In the genomic region with DNA sequence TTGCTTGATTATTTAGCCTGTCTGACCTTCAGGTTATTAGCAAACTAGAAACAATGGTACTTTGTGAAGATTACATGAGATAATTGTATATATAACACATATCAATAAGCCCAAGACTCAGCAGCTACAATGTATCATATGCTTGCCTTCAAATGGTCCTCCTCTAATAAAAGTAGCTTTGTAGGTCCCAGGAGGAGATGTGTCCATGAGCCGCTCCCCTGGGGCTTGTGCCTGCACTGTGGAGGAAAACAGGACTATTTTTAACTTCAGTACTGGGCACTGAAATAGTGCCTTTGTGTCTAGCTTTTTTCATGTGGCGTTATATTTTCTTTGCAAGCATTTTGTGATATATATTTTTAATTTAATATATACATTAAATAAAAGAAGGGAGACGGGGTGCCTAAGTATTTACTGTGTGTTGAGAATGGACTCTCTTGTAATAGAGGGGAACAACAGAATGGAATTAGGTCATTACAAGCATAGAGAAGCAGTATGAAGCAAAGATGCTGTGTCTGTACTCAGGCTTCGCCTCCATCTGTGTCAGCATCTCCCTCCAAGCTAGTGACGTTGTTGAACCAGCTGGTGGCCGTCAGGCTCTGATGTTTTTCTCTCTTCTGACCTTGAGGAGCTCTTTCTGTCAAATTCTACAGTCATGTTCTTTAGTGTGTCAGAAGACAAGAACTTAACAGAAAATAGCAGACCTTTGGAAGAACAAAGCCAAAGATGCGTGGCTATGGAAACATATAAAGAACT, we compare ENCODE assay signal across 11 mouse cellular contexts. TPM values are rescaled to one million over a fixed set of nuclear protein-coding genes. Genes with fewer than 3 reads are reported as not detected.
DNase-seq lines count a peak whose midpoint lies in the region; ATAC-seq and TF ChIP-seq lines count a peak whose summit lies in the region.
"Had no signal": no experiment of that assay in that cellular context is flagged by ENCODE, and none has a peak within 500 bp of the region (broad histone marks: within the 10 kb centered on the region; RNA-seq: fewer than 3 reads in every experiment).

No protein-coding gene starts in this region.

- DNase-seq in gastrocnemius, adult 2 months, result peak; percentile 30
- no peak for DNase-seq in gastrocnemius, postnatal 14 days
- DNase-seq in midbrain, embryonic 14.5 days, result no peak
- DNase-seq in gastrocnemius, postnatal 36 days, result no peak
- no peak for DNase-seq in gastrocnemius, postnatal 4 days (ENCODE audit: low spot score in 2 of 2)
- DNase-seq: adrenal gland, adult 8-10 months; thymus, postnatal 4 days had no signal

- no peak overlapping the region for H3K4me2 ChIP-seq in midbrain, embryonic 16.5 days (ENCODE audit: low read length)
- H3K4me2 ChIP-seq in midbrain, embryonic 14.5 days (ENCODE audit: low read length), result no peak overlapping the region
- no peak overlapping the region for H3K4me2 ChIP-seq in neural tube, embryonic 14.5 days (ENCODE audit: low read depth, low read length)

- H3K27ac ChIP-seq in gastrocnemius, adult 2 months, result peak overlapping the region; percentile 74
- H3K27ac ChIP-seq in midbrain, embryonic 16.5 days (ENCODE audit: low read length), result no peak overlapping the region
- no peak overlapping the region for H3K27ac ChIP-seq in midbrain, embryonic 14.5 days (replicated peaks; ENCODE audit: low read depth, low read length)
- H3K27ac ChIP-seq in cortical plate, adult 2 months (ENCODE audit: insufficient read depth, low read length), result peak overlapping the region; percentile 21; the same call in 1 of the 2 replicates
- no peak overlapping the region for H3K27ac ChIP-seq in neural tube, embryonic 14.5 days (ENCODE audit: low read depth, low read length)

- H3K4me3 ChIP-seq in gastrocnemius, adult 2 months, result peak overlapping the region; percentile 44
- H3K4me3 ChIP-seq in midbrain, embryonic 16.5 days (ENCODE audit: low read depth, low read length), result no peak overlapping the region
- no peak overlapping the region for H3K4me3 ChIP-seq in midbrain, embryonic 14.5 days (replicated peaks; ENCODE audit: low read depth, low read length)
- H3K4me3 ChIP-seq in cortical plate, adult 2 months (ENCODE audit: insufficient read depth, low read length), result no peak overlapping the region
- no peak overlapping the region for H3K4me3 ChIP-seq in neural tube, embryonic 14.5 days (ENCODE audit: low read depth, low read length)
- H3K4me3 ChIP-seq: erythroblast, embryonic 14.5 days had no signal

- TF ChIP-seq POLR2A in cortical plate, adult 2 months (IDR thresholded peaks at IDR 0.05; ENCODE audit: extremely low read depth, insufficient read depth, low read length), result 0 out of 2 replicates have a peak, but pooled peaks have one; percentile 11

- H3K27me3 ChIP-seq in midbrain, embryonic 16.5 days (ENCODE audit: control insufficient read depth, insufficient read depth, low read depth, low read length), result no peaks in the 10 kb centered on the region
- H3K27me3 ChIP-seq in midbrain, embryonic 14.5 days (ENCODE audit: control insufficient read depth, insufficient read depth, low read length), result no peaks in the 10 kb centered on the region
- H3K27me3 ChIP-seq in neural tube, embryonic 14.5 days (ENCODE audit: control insufficient read depth, insufficient read depth, low read length), result no peaks in the 10 kb centered on the region

- 65% methylated on average over 7 of the region's 7 CpGs for WGBS in midbrain, embryonic 16.5 days
- WGBS in midbrain, embryonic 14.5 days, result 82% methylated on average over 7 of the region's 7 CpGs
- 70% methylated on average over 7 of the region's 7 CpGs for WGBS in neural tube, embryonic 14.5 days

- H3K4me1 ChIP-seq in midbrain, embryonic 16.5 days (ENCODE audit: control insufficient read depth, insufficient read depth, low read length), result no peaks in the 10 kb centered on the region
- H3K4me1 ChIP-seq in midbrain, embryonic 14.5 days (ENCODE audit: control insufficient read depth, insufficient read depth, low read length), result no peaks in the 10 kb centered on the region
- H3K4me1 ChIP-seq in cortical plate, adult 2 months (ENCODE audit: control insufficient read depth, insufficient read depth, low read length), result peaks cover 3% of the 10 kb centered on the region; the same call in 1 of the 2 replicates
- peaks cover 3% of the 10 kb centered on the region; the same call in 1 of the 2 replicates for H3K4me1 ChIP-seq in neural tube, embryonic 14.5 days (ENCODE audit: control insufficient read depth, insufficient read depth, low read length)

- H3K9ac ChIP-seq in midbrain, embryonic 16.5 days (ENCODE audit: low read depth, low read length), result no peak overlapping the region
- H3K9ac ChIP-seq in midbrain, embryonic 14.5 days (replicated peaks; ENCODE audit: low read length), result no peak overlapping the region
- H3K9ac ChIP-seq in neural tube, embryonic 14.5 days (replicated peaks; ENCODE audit: low read depth, low read length), result no peak overlapping the region

- no peaks in the 10 kb centered on the region for H3K9me3 ChIP-seq in midbrain, embryonic 16.5 days (replicated peaks; ENCODE audit: control insufficient read depth, low read length, poor library complexity, severe bottlenecking)
- no peaks in the 10 kb centered on the region for H3K9me3 ChIP-seq in midbrain, embryonic 14.5 days (ENCODE audit: control insufficient read depth, low read length)
- H3K9me3 ChIP-seq in neural tube, embryonic 14.5 days (ENCODE audit: control insufficient read depth, low read length), result no peaks in the 10 kb centered on the region

- no peak for TF ChIP-seq CTCF in gastrocnemius, adult 2 months (IDR thresholded peaks at IDR 0.05)
- TF ChIP-seq CTCF in cortical plate, adult 2 months (IDR thresholded peaks at IDR 0.05; ENCODE audit: extremely low read depth, insufficient read depth, low read length), result no peak

- 0 out of 2 replicates have a peak, but pooled peaks have one; percentile 21 for ATAC-seq in midbrain, embryonic 16.5 days
- no peak for ATAC-seq in midbrain, embryonic 14.5 days (ENCODE audit: low FRiP score, low TSS enrichment)
- ATAC-seq in neural tube, embryonic 14.5 days (ENCODE audit: low read depth), result peak; percentile 49; the same call in 1 of the 2 replicates

- intact Hi-C loops in gastrocnemius, adult 2 months (cut with DNase I), result no loop called here
- intact Hi-C loops in gastrocnemius, postnatal 14 days (cut with DNase I; ENCODE audit: low total_unique reads), result no loop called here
- intact Hi-C loops in gastrocnemius, postnatal 36 days (cut with DNase I), result no loop called here

- no peaks in the 10 kb centered on the region for H3K36me3 ChIP-seq in midbrain, embryonic 16.5 days (ENCODE audit: control insufficient read depth, insufficient read depth, low read length)
- H3K36me3 ChIP-seq in midbrain, embryonic 14.5 days (ENCODE audit: control insufficient read depth, insufficient read depth, low read length), result no peaks in the 10 kb centered on the region
- H3K36me3 ChIP-seq in neural tube, embryonic 14.5 days (ENCODE audit: control insufficient read depth, insufficient read depth, low read length), result no peaks in the 10 kb centered on the region

RNA-seq across cellular contexts. Expression of gene Ndufb3, which starts 36.0 kb away (rescaled TPM):
- 100 to 1,000 TPM; 137 to 239 TPM for total RNA-seq in gastrocnemius, adult 2 months (2021)
- total RNA-seq in gastrocnemius, postnatal 14 days (2021), result 100 to 1,000 TPM; 166 to 184 TPM
- 173 and 175 TPM in 2 replicates for polyA plus RNA-seq in midbrain, embryonic 16.5 days (2015; fragmentation: Nextera tagmentation; extraction: Ambion mirVana)
- polyA plus RNA-seq in midbrain, embryonic 14.5 days (2014; fragmentation: Nextera tagmentation; extraction: Ambion mirVana), result 174 and 210 TPM in 2 replicates
- 227 and 228 TPM in 2 replicates for polyA plus RNA-seq in cortical plate, adult 2 months (2012; rRNA removed)
- polyA plus RNA-seq in neural tube, embryonic 14.5 days (2014; fragmentation: Nextera tagmentation; extraction: Ambion mirVana), result 190 and 213 TPM in 2 replicates
- total RNA-seq in gastrocnemius, postnatal 36 days (2021), result 100 to 1,000 TPM; 154 to 170 TPM
- 100 to 1,000 TPM; 114 to 124 TPM for total RNA-seq in gastrocnemius, postnatal 4 days (2021)

RNA-seq across cellular contexts. Expression of gene Fam126b, which starts 36.0 kb away (rescaled TPM):
- 10 to 100 TPM in 1 of 2 experiments, 1 to 10 TPM in 1; 7.8 to 14.2 TPM for total RNA-seq in gastrocnemius, adult 2 months (2021)
- 1 to 10 TPM; 5.9 to 7.8 TPM for total RNA-seq in gastrocnemius, postnatal 14 days (2021)
- polyA plus RNA-seq in midbrain, embryonic 16.5 days (2015; fragmentation: Nextera tagmentation; extraction: Ambion mirVana), result 15.5 and 17.3 TPM in 2 replicates
- 17.9 and 18.7 TPM in 2 replicates for polyA plus RNA-seq in midbrain, embryonic 14.5 days (2014; fragmentation: Nextera tagmentation; extraction: Ambion mirVana)
- 23.9 and 25.5 TPM in 2 replicates for polyA plus RNA-seq in cortical plate, adult 2 months (2012; rRNA removed)
- 16.2 and 18.6 TPM in 2 replicates for polyA plus RNA-seq in neural tube, embryonic 14.5 days (2014; fragmentation: Nextera tagmentation; extraction: Ambion mirVana)
- total RNA-seq in gastrocnemius, postnatal 36 days (2021), result 10 to 100 TPM in 1 of 2 experiments, 1 to 10 TPM in 1; 8.6 to 10.6 TPM
- 10 to 100 TPM in 1 of 2 experiments, 1 to 10 TPM in 1; 8.6 to 10.4 TPM for total RNA-seq in gastrocnemius, postnatal 4 days (2021)

Comparison
In these comparisons a context has a peak if more than half of its experiments do, and no peak if none do; other contexts are left out.
1. H3K27ac ChIP-seq: peak in gastrocnemius, adult 2 months (single experiment) and cortical plate, adult 2 months (single experiment); none in midbrain, embryonic 16.5 days (single experiment), midbrain, embryonic 14.5 days (single experiment) and neural tube, embryonic 14.5 days (single experiment).